Mouse (Mus musculus): ENCODE measurements around the gene Cul9. TPM values are rescaled to one million over a fixed set of nuclear protein-coding genes. Genes with fewer than 3 reads are reported as not detected.
A peak's percentile ranks its signal among the peaks of the same experiment; 100 is the strongest.

Cul9 gene
- total RNA-seq (2012; rRNA removed): 1.8 and 4.5 TPM in 2 replicates

DNA sequence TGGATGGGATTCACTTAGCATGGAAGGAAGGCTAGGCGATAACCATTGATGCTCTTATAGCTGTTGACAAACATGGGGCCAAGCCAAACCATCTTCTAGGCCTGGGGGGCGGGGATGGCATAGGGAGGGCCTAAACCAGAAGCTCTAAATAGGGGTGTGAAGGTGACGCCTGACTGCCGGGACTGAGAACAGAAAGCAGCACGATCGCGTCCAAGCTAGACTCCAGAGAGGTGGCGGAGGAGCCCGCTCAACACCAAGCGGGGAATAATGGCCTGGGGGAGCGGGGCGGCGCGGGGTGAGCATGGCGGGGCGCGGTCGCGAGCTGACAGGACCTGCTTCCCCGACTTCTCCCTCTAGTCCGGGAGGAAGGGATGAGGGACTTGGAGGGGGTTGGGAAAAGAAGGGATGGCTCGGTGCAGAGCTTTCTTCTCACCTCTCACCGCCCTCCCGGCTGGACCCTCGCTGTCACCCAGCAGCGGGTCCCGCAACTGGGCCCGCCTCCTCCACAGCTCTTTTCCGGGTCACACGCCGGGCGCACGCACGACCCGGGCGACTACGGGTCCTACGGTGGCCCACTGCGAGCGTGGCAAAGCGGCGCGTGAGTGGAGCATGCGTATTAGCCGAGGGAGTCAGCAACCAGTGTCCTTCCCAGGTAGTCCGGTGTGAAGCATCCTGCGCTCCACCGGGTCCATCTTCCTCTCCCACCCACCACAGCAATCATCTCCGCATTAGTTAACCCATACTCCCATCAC lies at the start of gene Cul9:
Gene Cul9, minus strand, starts transcription at position 576 of the 752 bp plus-strand sequence.
- Histone ChIP-seq H3K27ac (ENCODE audit: insufficient read depth, low read depth, low read length, poor library complexity, severe bottlenecking) (no peak within 1 kb of the TSS), H3K36me3 (ENCODE audit: control insufficient read depth, insufficient read depth, low read length, poor library complexity, severe bottlenecking) (peaks cover 16% of the 10 kb centered on the region), H3K9ac (ENCODE audit: insufficient read depth, low read depth, low read length, poor library complexity, severe bottlenecking) (peak within 1 kb of the TSS; percentile 34), H3K4me1 (ENCODE audit: control insufficient read depth in 2 of 2, insufficient read depth in 2 of 2, low read length in 2 of 2, poor library complexity in 1 of 2) (peaks cover 3 to 25% of the 10 kb centered on the region in 2 experiments; a peak in 3 of 4 replicates), H3K9me3 (ENCODE audit: control insufficient read depth, insufficient read depth, low read depth, low read length) (no peaks in the 10 kb centered on the region), H3K4me3 (ENCODE audit: insufficient read depth in 1 of 2, low read depth in 1 of 2, low read length in 2 of 2, poor library complexity in 1 of 2, severe bottlenecking in 1 of 2) (peak within 1 kb of the TSS; percentile 61 to 71)
- no peak for TF ChIP-seq MAFK (IDR thresholded peaks at IDR 0.05; ENCODE audit: insufficient read depth, low read depth, low read length)
- in situ Hi-C loops (cut with MboI; ENCODE audit: low sequenced_read_pairs in 2 of 2, unreplicated experiment in 2 of 2): no loop called here
- DNase-seq (ENCODE audit: low read depth, low spot score): no peak

DNA sequence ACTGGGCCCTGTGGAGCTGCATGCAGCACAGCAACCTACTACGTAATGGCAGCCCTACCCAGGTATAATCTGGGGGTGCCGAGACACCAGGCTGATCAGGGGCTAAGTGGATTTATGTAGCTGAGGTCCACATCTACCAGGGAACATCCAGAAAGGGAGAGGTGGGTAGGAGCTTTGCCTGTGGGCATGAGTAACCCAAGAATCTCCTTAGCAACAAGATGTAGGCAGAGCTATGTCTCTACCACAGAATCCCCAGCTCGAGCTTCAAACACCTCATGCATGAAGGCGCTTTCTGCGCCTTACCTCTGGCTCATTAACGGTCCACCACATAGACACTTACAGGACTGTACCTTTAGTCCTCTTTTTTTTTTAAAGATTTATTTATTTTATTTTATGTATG lies 49.1 kb upstream of the Cul9 start:
- Histone ChIP-seq H3K27ac (ENCODE audit: insufficient read depth, low read depth, low read length, poor library complexity, severe bottlenecking) (no peak overlapping the region), H3K36me3 (ENCODE audit: control insufficient read depth, insufficient read depth, low read length, poor library complexity, severe bottlenecking) (no peaks in the 10 kb centered on the region; the same call in 1 of the 2 replicates), H3K4me1 (ENCODE audit: control insufficient read depth in 2 of 2, insufficient read depth in 2 of 2, low read length in 2 of 2, poor library complexity in 1 of 2) (peaks cover 1 to 29% of the 10 kb centered on the region in 2 experiments), H3K9ac (ENCODE audit: insufficient read depth, low read depth, low read length, poor library complexity, severe bottlenecking) (no peak overlapping the region), H3K4me3 (ENCODE audit: insufficient read depth in 1 of 2, low read depth in 1 of 2, low read length in 2 of 2, poor library complexity in 1 of 2, severe bottlenecking in 1 of 2) (no peak overlapping the region), H3K9me3 (ENCODE audit: control insufficient read depth, insufficient read depth, low read depth, low read length) (no peaks in the 10 kb centered on the region)
- DNase-seq (ENCODE audit: low read depth, low spot score): no peak
- TF ChIP-seq MAFK (IDR thresholded peaks at IDR 0.05; ENCODE audit: insufficient read depth, low read depth, low read length): no peak
- TF ChIP-seq CHD2 (IDR thresholded peaks at IDR 0.05; ENCODE audit: low read depth, low read length): no peak
- in situ Hi-C loops (cut with MboI; ENCODE audit: low sequenced_read_pairs in 2 of 2, unreplicated experiment in 2 of 2): no loop called here

DNA sequence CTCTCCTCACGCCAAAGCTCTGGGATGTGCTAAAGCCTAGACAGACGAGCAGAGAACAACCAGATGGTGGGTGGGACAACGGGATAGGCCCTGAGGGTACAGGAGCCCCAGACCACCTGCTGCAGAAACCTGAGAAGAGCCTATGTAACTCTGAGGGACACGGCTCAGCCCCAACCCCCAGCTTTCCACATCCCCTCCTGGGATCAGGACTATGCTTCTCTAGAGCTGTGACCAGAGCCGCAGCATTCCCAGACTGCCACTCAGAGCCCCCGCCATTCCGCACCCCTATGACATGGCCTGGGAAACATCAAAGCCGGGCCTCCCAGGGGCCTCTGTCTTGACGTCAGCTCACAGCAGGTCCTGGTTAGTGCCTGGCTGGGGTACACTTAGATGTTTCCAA lies 48.4 kb upstream of the Cul9 start:
- no peak for DNase-seq (ENCODE audit: low read depth, low spot score)
- peaks cover 5% of the 10 kb centered on the region; the same call in 1 of the 2 replicates for H3K36me3 ChIP-seq (ENCODE audit: control insufficient read depth, insufficient read depth, low read length, poor library complexity, severe bottlenecking)
- no peak for TF ChIP-seq ZNF384 (IDR thresholded peaks at IDR 0.05; ENCODE audit: low read depth, low read length)
- no peak for TF ChIP-seq CHD2 (IDR thresholded peaks at IDR 0.05; ENCODE audit: low read depth, low read length)
- TF ChIP-seq HCFC1 (IDR thresholded peaks at IDR 0.05; ENCODE audit: borderline replicate concordance, insufficient read depth, low read length): no peak
- no peak for TF ChIP-seq MAFK (IDR thresholded peaks at IDR 0.05; ENCODE audit: insufficient read depth, low read depth, low read length)
- TF ChIP-seq ZC3H11A (IDR thresholded peaks at IDR 0.05; ENCODE audit: borderline replicate concordance, low read depth, low read length): no peak
- H3K4me1 ChIP-seq (ENCODE audit: control insufficient read depth in 2 of 2, insufficient read depth in 2 of 2, low read length in 2 of 2, poor library complexity in 1 of 2): peaks cover 1 to 29% of the 10 kb centered on the region in 2 experiments
- no peak overlapping the region for H3K4me3 ChIP-seq (ENCODE audit: insufficient read depth in 1 of 2, low read depth in 1 of 2, low read length in 2 of 2, poor library complexity in 1 of 2, severe bottlenecking in 1 of 2)
- in situ Hi-C loops (cut with MboI; ENCODE audit: low sequenced_read_pairs in 2 of 2, unreplicated experiment in 2 of 2): no loop called here
- H3K9me3 ChIP-seq (ENCODE audit: control insufficient read depth, insufficient read depth, low read depth, low read length): no peaks in the 10 kb centered on the region
- no peak overlapping the region for H3K9ac ChIP-seq (ENCODE audit: insufficient read depth, low read depth, low read length, poor library complexity, severe bottlenecking)
- peak overlapping the region; percentile 36; the same call in 1 of the 2 replicates for H3K27ac ChIP-seq (ENCODE audit: insufficient read depth, low read depth, low read length, poor library complexity, severe bottlenecking)

DNA sequence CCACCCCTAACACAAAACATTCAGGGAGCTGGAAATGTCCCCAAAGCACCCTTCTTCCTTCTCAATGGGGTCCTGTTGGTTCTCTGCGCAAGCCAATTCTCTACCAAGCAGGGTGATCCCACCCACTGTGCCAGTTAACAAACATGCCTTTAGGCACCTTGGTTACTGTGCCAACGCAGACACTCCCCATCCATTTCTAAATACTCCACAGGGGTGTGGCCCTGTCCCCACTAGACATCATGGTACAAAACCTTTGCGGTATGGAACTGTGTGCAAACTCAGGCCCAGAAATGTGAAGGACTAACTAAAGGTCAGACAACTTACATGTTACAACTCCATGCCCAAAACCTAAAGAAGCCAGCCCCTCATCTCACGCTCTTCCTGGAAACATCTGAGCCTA lies 46.9 kb upstream of the Cul9 start:
- no peak for DNase-seq (ENCODE audit: low read depth, low spot score)
- TF ChIP-seq HCFC1 (IDR thresholded peaks at IDR 0.05; ENCODE audit: borderline replicate concordance, insufficient read depth, low read length) (no peak), CHD2 (IDR thresholded peaks at IDR 0.05; ENCODE audit: low read depth, low read length) (no peak), MAFK (IDR thresholded peaks at IDR 0.05; ENCODE audit: insufficient read depth, low read depth, low read length) (no peak), ZNF384 (IDR thresholded peaks at IDR 0.05; ENCODE audit: low read depth, low read length) (no peak), ZC3H11A (IDR thresholded peaks at IDR 0.05; ENCODE audit: borderline replicate concordance, low read depth, low read length) (no peak)
- Histone ChIP-seq H3K27ac (ENCODE audit: insufficient read depth, low read depth, low read length, poor library complexity, severe bottlenecking) (no peak overlapping the region), H3K4me3 (ENCODE audit: insufficient read depth in 1 of 2, low read depth in 1 of 2, low read length in 2 of 2, poor library complexity in 1 of 2, severe bottlenecking in 1 of 2) (no peak overlapping the region), H3K9ac (ENCODE audit: insufficient read depth, low read depth, low read length, poor library complexity, severe bottlenecking) (no peak overlapping the region), H3K9me3 (ENCODE audit: control insufficient read depth, insufficient read depth, low read depth, low read length) (no peaks in the 10 kb centered on the region), H3K36me3 (ENCODE audit: control insufficient read depth, insufficient read depth, low read length, poor library complexity, severe bottlenecking) (peaks cover 9% of the 10 kb centered on the region; the same call in 1 of the 2 replicates), H3K4me1 (ENCODE audit: control insufficient read depth in 2 of 2, insufficient read depth in 2 of 2, low read length in 2 of 2, poor library complexity in 1 of 2) (peaks cover 1 to 29% of the 10 kb centered on the region in 2 experiments)
- in situ Hi-C loops (cut with MboI; ENCODE audit: low sequenced_read_pairs in 2 of 2, unreplicated experiment in 2 of 2): no loop called here

DNA sequence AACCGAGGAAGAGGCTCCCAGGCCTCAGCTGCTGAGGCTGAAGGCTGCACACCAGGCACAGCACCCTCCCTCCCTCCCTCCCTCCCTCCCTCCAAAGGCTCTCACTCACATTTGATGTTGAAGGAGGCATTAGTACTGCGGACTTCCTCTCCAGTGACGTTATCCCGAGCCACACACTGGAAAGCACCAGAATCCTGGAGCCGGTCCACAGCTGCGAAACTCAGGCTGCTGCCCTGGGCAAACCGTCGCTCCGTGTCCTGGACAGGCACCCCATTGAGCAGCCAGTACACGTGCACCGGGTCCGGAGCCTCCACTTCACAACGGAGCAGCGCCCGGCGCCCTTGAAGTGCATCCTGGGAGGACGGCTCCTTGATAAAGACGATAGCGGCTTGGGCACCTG lies 45.2 kb upstream of the Cul9 start:
- Histone ChIP-seq H3K4me3 (ENCODE audit: insufficient read depth in 1 of 2, low read depth in 1 of 2, low read length in 2 of 2, poor library complexity in 1 of 2, severe bottlenecking in 1 of 2) (peak overlapping the region in 1 of 2 experiments; percentile 14; a peak in 1 of 4 replicates), H3K9me3 (ENCODE audit: control insufficient read depth, insufficient read depth, low read depth, low read length) (no peaks in the 10 kb centered on the region), H3K36me3 (ENCODE audit: control insufficient read depth, insufficient read depth, low read length, poor library complexity, severe bottlenecking) (peaks cover 12% of the 10 kb centered on the region; the same call in 1 of the 2 replicates), H3K4me1 (ENCODE audit: control insufficient read depth in 2 of 2, insufficient read depth in 2 of 2, low read length in 2 of 2, poor library complexity in 1 of 2) (peaks cover 1 to 27% of the 10 kb centered on the region in 2 experiments; a peak in 3 of 4 replicates), H3K27ac (ENCODE audit: insufficient read depth, low read depth, low read length, poor library complexity, severe bottlenecking) (no peak overlapping the region), H3K9ac (ENCODE audit: insufficient read depth, low read depth, low read length, poor library complexity, severe bottlenecking) (no peak overlapping the region)
- TF ChIP-seq ZNF384 (IDR thresholded peaks at IDR 0.05; ENCODE audit: low read depth, low read length): no peak
- TF ChIP-seq HCFC1 (IDR thresholded peaks at IDR 0.05; ENCODE audit: borderline replicate concordance, insufficient read depth, low read length): no peak
- no peak for TF ChIP-seq ZC3H11A (IDR thresholded peaks at IDR 0.05; ENCODE audit: borderline replicate concordance, low read depth, low read length)
- no peak for TF ChIP-seq MAFK (IDR thresholded peaks at IDR 0.05; ENCODE audit: insufficient read depth, low read depth, low read length)
- no peak for TF ChIP-seq CHD2 (IDR thresholded peaks at IDR 0.05; ENCODE audit: low read depth, low read length)
- in situ Hi-C loops (cut with MboI; ENCODE audit: low sequenced_read_pairs in 2 of 2, unreplicated experiment in 2 of 2): no loop called here
- no peak for DNase-seq (ENCODE audit: low read depth, low spot score)

Data from ES-E14 (cell line).